Mouse (Mus musculus) naive thymus-derived CD4-positive, alpha-beta T cell, adult 5 months (primary cell): ENCODE results near the gene Acox1. TPM values are rescaled to one million over a fixed set of nuclear protein-coding genes. Genes with fewer than 3 reads are reported as not detected.

Experiments
- polyA plus RNA-seq: library from polyadenylated mRNA; unstranded; fragments of 100-300 nt; shearing (Covaris generic); gene quantifications from one replicate; pipeline ENCODE4 v1.2.1, GENCODE M21; 2017

Acox1 gene
- polyA plus RNA-seq = 21.8 TPM

DNA sequence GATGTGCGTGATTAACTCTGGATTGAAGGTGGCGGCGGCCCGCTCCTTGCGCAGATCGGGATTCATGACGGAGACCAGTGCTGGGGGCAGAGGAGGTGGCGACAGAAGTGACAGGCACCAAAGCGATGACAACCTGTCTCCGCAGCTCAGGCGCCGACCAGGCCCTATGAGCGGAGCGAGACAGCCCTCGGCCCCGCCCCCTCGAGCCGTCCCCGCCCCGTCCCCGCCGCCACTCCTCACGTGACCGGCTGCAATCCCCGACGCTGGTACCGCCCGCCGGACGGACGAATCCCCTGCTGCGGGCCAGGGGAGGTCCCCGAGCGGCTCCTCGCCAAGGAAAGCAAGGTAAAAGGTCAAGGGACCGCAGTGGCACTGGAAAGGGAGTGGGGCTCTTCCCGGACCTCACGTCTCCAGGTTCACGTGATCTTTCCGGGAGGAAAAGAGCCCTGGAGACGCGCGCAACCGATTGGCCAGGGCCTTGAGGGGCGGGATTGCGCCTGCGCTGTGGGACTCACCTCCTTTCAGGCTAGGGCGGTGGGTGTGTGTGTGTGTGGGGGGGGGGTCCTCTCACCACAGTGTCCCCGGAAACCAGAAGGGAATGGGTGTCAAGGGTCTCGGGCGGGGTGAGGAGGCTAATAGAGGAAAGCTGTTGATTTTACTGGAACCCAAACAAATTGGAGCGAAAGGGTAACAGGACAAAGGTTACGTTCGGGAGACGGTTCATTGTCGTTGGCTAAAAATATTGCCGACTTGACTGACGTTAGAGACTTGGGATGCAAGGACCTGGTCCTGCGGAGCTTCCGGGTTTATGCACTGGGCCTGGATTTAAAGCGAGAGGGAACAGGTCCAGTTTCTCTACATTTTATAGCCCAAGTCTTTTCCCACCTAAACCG is at the start of gene Acox1, which contains the start of gene Ten1:
Gene Acox1, minus strand, starts transcription at position 407 of the 893 bp plus-strand sequence.
Gene Ten1, plus strand, starts transcription at position 217 of the 893 bp plus-strand sequence.

DNA sequence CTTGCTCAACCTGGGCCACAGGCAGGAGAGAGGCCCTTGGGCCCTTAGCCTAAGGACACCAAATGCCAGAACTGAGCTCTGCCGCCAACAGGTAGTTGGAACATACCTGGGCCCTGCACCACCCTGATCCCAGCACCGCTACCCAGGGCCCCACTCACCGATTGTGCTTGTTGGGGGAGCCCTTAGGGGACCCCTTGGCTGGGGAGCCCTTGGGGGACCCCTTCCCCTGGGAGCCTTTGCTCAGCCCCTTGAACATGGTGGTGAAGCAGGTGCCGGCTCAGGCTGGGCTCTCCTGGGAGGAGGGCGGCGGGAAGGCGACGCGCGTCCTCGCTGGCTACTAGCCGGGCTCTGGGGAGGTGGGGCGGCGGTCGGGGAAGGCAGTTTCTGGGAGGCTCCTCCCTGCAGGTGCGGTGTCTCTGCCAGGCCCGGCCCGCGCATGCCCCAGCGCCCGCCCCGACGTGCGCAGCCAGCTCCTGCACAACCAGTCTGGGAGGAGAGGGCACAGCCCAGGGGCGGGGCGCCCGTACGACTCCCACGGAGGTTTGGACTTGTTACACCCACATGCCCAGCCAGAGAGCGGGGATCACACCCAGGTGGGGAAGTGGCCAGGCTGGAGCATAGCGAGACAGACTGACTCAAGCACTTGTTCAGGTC is 39.0 kb upstream of the Acox1 start, which contains the start of gene Evpl:
Gene Evpl, minus strand, starts transcription at position 336 of the 654 bp plus-strand sequence.

DNA sequence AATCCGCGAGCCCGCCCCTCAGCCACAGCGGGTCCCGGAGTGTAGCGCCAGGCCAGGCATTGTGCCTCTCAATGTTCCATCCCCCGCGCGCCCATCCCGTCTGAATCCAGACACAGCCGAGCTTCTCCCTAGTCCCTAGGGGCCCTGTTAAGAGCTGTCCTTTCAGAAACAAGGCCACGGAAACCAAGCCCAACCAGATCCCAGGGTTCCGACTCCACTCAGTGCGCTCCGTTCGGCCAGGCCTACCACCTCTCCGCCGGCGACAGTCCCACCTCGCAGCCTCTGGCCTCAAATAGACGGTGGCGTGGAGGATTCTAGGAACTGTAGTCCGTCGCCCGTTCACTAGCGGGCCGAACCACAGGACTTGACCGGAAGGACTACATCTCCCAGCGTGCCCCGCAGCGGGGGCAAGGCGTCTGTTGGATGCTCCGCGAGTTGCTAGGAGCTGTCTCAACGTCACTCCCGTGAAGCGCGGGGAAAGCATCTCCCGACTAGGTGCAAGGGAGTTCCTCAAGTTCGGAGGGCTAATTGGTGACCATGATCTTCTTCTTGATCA is 30.9 kb downstream of the Acox1 start, which contains the start of gene Fbf1:
Gene Fbf1, minus strand, starts transcription at position 283 of the 556 bp plus-strand sequence.

DNA sequence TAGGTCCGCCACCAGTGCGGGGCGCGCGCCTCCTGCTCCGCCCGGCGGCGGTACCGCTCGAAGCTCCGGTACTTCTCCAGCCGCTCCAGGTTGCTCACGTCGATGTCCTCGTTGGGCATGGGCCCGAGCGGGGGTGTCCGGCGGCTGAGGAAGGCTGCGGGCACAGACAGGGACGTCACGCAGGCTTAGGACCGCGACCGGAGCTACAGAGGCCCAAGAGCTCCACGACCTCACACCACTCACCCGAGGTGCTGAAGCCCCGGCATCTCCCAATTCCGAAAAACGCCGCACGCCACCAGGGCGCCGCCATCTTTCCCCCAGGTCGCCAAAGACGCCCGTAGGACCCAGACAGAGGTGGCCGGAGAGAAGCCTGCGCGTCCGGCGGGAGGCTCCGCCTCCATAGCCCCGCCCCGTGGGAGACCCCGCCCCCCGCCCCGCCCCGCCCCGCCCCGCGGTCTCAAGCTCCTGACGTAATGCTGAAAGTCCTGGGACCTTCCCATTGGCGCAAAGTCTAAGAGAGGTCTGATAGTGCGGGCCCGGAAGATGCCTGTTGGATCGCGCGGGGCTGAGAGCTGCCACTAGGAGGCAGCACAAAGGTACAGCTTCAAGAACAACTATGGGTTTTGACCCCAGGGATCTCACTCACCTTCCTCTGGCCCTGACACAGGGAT is 60.2 kb downstream of the Acox1 start, which contains the start of gene Mrpl38:
Gene Mrpl38, minus strand, starts transcription at position 401 of the 671 bp plus-strand sequence.

DNA sequence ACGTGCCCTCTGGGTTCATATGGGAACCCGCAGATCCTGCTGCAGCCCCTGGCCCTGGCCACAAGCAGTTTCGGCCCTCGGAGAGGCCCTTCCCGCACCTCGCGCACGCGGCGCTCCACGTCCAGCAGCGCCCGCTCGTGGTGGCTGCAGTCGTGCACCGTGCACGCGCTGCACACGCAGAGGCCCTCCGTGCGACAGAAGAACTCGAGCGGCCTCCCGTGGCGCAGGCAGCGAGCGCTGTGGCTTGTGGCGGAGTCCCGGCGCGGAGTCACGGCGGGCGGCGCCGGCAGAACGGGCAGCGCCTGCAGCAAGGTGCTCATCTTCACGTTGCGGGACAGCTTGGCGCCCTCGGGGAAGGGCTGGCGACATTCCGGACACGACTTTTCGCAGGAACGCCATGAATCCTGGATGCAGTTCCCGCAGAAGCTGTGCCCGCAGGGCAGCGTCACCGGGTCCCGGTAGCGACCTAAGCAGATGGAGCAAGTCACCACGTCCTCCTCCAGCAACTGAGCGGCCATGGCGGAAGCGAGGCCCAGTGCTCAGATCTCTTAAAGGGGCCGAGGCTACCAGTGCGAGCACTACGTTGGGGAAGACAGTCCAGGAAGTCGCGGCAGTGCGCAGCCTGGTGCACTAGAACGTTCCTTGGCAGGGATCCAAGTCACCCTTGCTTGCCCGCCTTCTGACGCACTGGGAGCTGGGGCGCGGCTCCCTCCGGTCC is 68.2 kb downstream of the Acox1 start, which contains the start of gene Trim65:
Gene Trim65, minus strand, starts transcription at position 641 of the 718 bp plus-strand sequence.

DNA sequence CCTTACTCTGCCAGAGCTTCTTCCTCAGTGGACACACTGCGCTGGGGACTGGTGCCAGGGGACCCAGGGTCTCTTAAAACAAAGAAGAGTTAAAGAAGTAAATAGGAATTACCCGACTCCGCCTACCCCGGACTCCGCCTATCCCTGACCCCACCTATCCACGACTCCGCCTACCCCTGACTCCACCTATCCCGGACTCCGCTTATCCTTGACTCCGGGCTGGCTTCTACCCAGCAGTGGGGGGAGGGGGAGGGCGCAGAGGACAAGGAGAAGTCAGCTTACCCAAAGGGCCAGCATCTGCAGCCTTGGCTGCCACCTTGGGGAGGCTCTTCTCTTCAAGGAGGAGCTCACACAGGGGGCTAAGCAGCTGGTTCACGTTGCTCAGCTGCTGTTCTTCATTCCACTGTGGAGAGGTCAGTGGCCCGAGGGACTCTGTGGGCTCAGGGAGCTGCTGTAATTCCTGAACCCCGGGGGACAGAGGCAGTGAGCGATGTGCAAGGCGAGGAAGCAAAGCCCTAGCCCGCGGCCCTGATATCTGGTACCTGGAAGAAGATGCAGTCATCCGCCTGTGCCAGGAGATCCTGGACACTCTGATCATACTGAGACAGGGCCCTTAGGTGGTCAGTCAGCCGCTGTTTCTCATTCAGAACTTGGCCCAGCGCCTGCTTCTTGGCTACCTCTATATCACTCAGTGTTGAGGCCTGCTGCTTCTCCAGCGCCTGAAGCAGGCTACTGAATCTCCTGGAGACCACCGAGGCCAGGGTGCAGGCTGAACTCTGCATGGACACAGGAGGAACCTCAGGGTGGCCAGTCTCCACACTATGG is 71.5 kb downstream of the Acox1 start, which contains the start of gene Trim47:
Gene Trim47, minus strand, starts transcription at position 55 of the 825 bp plus-strand sequence.

Other genes with a start within 250 kb of the Acox1 start
- not detected for gene Itgb4, start 224.3 kb downstream of the Acox1 start, polyA plus RNA-seq
- gene Galk1, start 186.3 kb downstream of the Acox1 start, polyA plus RNA-seq = 18.7 TPM
- 1,639 TPM for gene H3f3b, start 171.1 kb downstream of the Acox1 start, polyA plus RNA-seq
- 48.4 TPM for gene Unk, start 168.7 kb downstream of the Acox1 start, polyA plus RNA-seq
- gene Unc13d, start 121.1 kb downstream of the Acox1 start, polyA plus RNA-seq = 92.3 TPM
- gene Wbp2, start 112.0 kb downstream of the Acox1 start, polyA plus RNA-seq = 267 TPM
- 1.6 TPM for gene Trim47, start 71.8 kb downstream of the Acox1 start, polyA plus RNA-seq
- gene Trim65, start 67.9 kb downstream of the Acox1 start, polyA plus RNA-seq = 16.2 TPM
- gene Mrpl38, start 60.2 kb downstream of the Acox1 start, polyA plus RNA-seq = 73.0 TPM
- gene Fbf1, start 30.9 kb downstream of the Acox1 start, polyA plus RNA-seq = 9.7 TPM
- gene Ten1, start 190 bp downstream of the Acox1 start, polyA plus RNA-seq = 43.9 TPM
- 0.12 TPM for gene Evpl, start 39.0 kb upstream of the Acox1 start, polyA plus RNA-seq
- gene Srp68, start 75.2 kb upstream of the Acox1 start, polyA plus RNA-seq = 76.0 TPM
- not detected for gene Galr2, start 81.9 kb upstream of the Acox1 start, polyA plus RNA-seq
- 44.3 TPM for gene Exoc7, start 108.2 kb upstream of the Acox1 start, polyA plus RNA-seq
- not detected for gene Foxj1, start 136.4 kb upstream of the Acox1 start, polyA plus RNA-seq
- gene Rnf157, start 214.0 kb upstream of the Acox1 start, polyA plus RNA-seq = 13.5 TPM
- 233 TPM for gene Ubald2, start 235.0 kb upstream of the Acox1 start, polyA plus RNA-seq